Mouse (Mus musculus) adrenal gland, postnatal 10 days (tissue): ENCODE measurements at regions not wholly inside any gene's neighbourhood (a gene's known extent, or its start where the extent isn't known, plus 50 kb on each side); places are given as distances from the start of the nearest gene placed in this dataset.

Experiments used
- DNase-seq: peaks from one replicate; pipeline ENCODE4 v3.0.0; 2021; ENCODE audit warnings: mixed read lengths

DNA sequence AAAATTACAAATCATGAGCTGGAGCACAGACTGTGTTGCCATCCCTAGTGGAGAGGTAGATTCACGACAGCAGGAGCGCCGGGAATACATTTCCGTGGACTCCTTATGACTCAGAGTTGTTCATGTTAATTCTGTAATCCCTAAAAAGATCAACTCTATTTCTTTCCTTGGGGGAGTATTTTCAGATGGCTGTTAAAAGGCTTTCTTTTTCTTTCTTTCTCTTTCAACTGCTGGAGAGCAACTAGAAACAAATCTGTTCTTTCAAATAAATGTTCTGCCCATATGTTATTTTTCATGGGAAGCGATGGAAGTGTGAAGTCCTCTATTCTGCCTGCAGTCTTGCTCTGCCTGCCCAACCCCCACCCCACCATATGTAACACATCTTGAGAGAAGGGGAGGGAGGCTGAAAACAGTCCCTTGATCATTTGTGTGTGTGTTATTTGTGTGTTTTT, 401.4 kb upstream of the Dcn start:
- DNase-seq, result no peak

DNA sequence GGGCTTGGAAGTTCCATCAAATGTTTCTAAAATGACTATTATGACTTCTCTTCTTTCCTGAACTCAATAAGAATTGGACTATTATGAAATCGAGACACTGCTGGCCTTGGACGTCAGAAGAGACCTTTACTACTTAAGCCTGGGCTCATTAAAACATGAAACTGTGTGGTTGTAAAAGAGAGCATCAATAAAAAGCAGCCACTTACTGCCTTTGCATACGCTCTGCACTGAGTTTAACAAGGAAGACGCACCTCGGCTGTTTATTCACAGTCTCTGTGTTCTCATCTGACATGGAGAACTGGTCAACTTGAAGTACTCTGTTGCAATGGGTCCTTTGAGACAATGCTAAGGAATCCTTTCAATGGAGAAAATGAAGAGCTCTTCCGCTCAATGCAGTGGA, 399.8 kb upstream of the Dcn start:
- DNase-seq, result no peak

DNA sequence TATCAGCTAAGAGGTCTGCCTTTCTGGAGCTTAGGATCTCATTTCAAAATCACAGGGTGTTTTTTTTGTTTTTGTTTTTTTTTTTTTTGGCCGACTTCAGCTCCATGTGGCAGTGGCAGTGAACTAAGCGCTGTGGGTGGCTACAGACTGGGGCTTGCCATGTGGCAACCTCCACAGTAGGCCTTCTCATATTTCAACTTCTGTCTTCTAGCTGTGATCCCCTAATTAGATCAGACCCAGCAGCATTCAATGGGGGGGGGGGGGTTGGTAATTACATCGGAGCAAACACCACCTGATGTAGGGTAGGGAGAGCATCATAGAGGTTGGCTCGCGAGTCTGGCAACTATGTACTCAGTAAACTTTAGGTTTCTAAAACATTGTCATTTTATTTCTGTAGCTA, 392.1 kb upstream of the Dcn start:
- no peak for DNase-seq

DNA sequence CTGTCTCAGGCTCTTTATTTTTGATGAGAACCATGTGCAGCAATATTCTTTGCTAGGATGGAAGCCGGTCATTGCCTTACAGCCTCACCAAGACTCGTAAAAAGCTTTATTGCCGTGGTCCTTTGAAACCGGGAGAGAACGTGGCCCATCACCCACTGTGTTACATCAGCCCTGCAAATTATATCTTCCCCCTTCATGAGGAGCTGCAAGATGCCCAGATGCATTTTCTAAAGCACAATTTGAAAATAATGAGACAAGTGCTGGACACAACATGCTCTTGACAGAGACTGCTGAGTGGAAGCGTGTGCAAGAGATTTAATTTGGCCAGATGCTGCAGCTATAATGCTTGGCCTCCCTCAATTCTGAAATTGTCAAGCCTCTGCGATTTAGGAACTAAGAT, 389.2 kb upstream of the Dcn start:
- DNase-seq, result no peak

DNA sequence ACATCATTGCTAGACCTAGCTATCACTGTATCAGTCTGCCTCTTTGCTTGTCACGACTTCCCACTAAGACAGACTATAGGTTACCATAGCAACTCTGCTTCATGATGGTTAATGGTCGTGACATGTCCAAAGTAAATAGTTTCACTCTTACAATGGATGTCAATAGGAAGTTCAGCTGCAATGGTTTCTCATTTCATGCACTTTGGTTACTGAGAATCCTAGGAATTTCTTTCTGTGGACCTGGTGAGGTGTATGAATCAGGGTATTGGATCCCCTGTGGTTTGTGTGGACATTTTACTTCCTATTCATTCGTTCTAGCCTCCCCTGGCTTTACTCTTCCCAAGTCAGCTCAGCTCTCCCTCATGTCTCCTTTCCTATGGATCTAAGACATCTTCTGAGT, 385.5 kb upstream of the Dcn start:
- no peak for DNase-seq

DNA sequence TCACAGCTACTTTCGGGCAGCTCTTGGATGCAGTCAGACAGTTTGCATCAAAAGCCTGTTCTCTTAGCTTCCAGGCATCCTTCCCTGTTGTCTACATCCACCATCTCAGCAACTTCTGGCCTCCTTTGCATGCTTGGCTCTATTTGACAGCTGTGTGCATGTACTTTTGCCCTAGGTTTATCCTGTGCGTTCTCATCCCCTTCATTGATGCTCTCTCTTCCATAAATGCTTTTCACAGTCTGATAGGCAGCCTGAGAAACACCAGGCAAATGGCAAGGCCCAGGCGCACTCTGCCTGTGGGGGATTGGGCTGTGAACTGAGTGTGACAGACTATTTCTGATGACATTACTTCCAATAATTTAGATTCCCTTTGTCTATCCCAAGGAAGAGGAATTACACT, 364.9 kb upstream of the Dcn start:
- no peak for DNase-seq

DNA sequence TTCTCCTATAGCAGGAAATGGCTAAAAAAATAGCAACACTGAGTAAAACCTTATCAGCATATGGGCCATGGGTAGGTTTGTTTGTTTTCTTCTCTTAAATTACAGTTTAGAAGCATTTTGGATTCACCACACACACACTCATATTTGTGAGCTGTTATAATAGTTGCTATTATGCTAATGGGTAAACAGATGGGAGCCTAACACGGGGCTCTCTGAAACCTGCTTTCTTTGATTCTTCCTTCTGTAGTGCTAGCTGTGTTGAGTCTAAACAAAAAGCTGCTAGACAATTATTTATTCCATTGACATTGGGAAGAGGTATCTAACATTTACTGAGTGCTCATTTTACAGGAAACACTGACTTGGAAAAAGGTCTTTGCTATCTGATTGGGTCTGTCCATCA, 356.7 kb upstream of the Dcn start:
- no peak for DNase-seq

DNA sequence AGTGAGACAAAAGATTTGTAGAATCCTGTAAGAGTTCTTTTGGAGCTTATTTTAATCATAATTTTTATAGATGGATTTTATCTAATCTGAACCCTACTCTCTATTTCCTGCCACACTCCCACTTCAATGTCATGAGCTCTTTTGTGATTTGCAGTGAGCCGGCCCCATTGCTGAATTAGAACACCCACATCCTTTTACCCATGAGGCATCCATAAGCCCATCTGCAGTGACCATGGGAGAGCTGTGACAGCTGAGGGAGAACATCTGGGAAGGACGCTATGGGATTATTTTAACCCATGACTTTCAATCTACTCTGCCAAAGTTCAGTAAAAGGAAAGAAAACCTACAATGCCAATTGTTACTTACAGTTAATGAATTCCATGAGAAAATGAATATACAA, 337.8 kb upstream of the Dcn start:
- DNase-seq, result no peak

DNA sequence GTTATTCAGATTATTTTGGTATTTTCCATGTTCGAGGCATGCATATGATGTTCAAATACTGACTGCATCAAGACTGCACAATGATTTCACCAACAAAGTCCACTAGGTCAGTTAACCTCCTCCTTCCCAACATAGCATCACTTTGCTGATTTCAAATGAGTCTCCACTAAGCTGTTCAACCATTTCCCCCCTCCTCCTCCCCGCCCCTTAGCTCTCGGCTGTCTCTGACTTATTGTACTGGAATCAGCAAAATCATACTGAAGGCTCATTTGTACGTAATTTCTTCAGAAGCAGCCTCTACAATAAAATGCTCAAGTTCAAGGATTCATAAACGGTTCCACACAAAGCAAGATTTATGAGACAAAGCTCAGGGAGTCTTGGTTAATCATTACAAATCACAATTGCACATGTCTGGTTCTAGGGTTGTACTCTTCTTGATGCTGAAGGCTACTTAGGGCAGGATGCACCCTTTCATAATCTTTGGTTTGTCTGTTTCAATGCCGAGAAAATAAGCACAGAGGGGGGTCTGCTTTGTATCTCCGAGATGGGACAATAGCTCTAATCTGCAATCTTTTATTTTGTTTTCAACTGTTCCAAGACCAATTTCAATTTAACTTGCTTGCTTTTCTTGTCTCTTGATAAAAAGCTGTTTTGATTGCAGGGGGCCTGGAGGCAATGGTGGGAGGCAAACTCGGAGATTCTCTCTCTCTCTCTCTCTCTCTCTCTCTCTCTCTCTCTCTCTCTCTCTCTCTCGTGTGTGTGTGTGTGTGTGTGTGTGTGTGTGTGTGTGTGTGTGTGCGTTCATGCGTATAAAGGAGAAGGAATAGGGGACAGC, 320.6 kb upstream of the Dcn start:
- peak; percentile 27 for DNase-seq

DNA sequence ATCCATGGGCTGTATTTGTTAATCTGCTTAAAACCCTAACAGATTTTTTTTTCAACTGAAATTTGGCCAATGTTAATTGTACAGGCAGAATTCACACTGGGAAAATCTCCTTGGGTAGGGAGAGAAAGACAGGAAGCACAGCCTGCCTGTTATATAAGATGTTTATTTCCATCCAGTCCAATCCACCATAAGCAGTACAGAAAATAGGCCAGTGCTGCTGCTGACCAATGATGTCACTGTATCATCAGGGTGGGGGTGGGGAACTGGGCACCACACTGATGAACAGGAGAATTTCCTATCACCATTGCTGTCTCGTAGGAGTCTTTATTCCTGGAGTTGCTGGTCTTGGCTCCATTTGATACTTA, 320.0 kb upstream of the Dcn start:
- DNase-seq, result no peak

DNA sequence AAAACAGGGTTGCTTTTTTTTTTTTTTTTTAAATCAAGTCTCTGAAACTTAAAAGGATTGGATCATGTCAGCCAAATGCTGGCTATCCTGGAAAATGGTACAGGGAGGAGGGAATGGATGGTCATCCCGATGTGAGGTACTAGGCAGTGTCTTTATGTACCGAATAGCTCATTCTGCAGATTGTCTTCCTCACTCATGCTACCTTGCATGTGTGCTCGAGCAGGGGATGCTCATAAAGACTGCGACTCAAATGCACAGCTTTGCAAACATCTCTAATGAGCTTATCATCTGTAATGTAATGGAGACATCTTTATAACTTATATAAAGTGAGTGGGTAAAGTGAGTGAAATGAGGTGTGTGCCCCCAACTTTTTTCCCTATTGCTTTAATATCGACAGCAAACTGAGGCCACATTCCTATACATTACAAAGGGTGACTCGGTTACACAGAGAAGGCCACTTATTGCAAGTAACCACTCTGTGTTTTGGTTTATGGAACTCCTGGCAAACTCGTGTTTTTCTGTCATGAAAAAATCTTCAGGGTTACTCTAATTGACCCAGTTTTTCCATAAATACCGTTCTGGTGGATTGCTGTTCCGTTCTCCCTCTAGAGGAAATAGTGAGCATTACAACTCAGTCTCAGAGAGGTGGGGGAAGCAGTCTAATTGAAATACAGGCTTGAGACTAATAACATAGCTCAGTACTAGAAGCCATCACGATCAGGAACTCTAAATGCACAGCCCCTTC, 319.4 kb upstream of the Dcn start:
- DNase-seq, result peak; percentile 40

DNA sequence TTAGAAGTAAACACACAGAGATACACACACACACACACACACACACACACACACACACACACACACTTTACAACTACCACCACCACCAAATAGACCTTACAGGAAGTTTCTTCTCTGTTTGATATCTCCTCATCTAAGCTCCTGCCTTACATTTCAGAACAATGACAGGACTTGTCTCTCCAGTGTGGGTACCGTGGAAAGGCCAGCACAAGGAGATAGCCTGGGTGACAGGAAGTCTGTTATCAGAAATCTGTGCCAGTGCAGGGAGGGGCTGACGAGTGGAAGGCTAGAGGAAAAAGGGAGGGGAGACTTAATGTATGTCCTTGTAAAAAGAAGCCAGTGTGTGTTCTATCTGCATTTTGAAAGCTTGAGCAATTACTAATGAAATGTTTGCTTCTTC, 318.5 kb upstream of the Dcn start:
- peak; percentile 13 for DNase-seq

DNA sequence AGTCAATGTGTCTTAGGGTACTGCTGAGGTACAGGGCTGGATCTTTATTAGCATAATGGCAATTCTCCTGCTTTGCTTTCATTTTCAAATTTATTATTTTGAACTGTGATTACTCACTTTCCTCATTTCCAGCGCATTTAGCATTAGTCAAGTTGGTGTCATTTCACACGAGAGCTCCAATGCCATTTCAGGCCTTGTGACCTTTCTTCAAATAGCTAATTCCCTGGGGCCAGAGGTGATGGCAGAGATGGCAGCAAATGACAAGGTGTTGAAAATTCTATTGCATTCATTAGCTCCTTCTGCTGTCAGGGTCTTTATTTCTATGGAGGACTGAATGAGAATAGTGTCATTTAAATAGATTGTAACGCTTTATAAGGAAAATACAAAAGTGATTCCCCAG, 300.9 kb upstream of the Dcn start:
- DNase-seq, result no peak

DNA sequence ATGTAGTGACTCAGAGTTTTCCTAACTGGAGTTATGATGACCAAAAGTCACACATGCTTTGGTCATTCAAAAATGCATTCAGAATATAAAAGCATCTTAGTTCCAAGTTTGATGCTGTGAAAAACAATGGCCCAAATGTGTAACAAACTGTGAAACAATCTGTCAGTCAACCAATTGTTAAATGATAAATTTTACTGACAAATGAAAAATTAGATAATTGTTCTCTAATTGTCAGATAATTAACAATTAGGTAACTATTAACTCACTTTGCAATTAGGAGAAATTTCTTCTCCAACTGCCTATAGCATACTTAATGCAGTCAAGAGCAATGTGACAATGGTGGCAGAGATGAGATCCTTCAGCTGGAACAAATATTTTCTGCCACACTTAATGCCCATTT, 289.7 kb upstream of the Dcn start:
- DNase-seq, result no peak

DNA sequence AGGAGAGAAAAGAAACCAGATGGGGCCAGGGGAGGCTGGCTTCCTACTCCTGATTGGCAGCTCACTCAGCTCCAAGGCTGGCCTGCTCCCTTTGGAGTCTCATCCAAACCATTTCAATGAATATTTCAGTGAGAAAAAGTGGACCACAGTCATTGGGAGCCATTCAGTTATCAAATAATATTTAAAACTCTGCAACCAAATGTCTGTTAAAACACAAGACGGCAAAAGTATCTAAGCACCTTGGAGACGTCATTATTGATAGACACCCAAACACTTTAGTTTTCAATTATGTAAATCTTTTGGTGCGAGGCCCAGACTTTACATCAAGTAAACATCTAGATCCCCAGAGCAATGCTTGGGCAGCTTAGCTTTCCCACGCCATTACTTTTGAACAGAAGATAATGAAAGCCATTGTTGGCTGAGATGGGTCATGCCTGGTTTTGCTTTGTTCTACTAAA, 268.1 kb upstream of the Dcn start:
- no peak for DNase-seq

DNA sequence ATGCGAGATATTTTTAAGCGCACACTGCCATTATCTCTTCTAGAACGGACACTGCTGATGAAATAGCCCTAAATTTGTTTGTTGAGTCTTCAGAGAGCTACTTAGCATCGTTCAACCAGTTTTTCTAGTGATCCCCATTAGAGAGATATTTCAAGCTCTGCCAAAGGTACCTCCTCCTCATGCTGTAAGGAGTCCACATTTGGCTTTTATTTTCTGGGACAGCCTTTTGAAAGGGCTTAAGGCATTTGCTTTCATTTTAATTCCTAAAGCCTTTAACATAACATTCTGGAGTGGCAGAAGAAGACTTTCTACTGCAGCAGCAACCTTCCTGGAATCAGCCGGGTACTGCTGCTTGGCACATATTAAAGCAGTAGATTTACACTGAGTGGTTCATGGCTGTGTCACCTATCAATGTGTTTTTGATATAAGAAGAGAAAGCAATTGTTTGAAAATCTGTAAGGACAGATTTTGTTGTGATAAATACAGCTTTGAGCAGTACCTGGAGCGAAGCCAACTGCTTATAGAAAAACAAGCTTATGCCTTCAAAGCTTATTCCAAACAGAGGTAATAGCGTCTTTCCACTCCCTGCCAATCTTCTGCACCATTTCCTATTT, 267.5 kb upstream of the Dcn start:
- DNase-seq, result no peak

DNA sequence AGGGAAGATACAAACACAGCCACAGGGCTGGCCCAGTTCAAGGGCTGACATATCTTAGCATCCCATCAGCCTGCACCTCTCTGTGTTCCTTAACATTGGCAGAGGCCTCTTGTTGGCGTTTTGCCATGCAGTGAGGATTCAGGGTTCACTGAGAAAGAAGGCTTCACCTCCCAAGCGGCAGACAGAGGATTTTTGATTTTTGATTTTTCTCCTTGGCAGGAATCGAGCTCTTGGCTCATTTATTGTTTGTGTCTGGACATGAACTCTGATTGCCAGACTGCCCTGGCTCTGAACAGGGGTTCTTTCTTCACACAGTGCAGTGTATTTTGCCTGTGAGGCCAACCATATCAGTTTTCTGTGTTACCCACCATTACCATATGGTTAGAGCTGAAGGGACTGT, 259.9 kb upstream of the Dcn start:
- peak; percentile 47 for DNase-seq

DNA sequence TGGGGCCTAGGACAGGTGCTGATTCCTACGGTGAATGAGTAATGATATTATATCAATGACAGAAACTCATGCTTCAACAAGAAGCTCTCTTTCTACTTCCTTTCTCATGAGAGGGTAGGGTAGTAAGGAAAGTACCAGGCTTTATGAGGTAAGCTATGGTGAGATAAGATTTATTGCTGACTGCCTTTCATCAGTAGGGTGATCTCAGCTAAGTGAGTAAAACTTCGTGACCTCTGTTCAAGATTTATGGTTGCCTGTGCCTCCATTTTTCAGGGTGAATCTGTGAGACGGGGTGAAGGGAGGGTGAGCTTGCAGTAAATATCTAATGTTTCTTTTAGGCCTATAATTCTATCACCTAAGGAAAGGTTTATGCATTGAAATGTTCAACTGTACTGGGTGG, 259.0 kb upstream of the Dcn start:
- no peak for DNase-seq

DNA sequence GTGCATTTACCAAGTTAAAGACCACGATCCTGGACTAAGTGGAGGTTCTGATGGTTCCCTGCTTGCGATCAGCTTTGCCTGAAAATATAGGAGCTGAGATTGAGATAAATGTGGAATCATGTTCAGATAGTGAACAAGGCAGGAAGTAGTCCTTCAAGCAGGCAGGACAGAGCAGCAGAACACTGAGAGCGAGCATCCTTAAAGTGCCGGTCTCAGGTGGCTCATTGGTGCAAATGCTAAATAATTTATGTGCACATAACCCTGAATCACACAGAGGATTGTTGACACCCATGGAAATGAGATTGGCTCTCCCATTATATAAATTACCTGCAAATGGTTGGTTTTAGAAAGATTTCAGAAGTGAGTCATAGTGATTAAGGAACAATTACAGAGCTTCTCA, 243.8 kb upstream of the Dcn start:
- no peak for DNase-seq

DNA sequence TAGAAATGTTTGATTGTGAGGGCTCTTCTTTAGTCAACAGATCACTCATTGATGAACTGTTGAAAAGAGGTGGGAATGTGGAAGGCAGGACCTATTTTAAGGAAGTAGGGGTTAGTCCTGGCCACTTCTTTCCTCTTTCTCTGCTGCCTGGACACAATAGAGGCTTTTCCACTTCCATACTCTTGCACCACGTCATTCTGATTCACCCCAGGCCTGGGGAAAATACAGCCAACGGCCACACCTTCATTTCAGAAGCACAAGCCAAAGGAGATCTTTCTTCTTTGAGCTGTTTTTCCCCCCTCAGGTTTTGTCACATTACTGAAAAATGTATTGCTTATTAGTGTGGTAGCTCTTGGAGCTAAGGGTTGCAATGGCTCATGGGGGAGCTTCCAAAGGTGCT, 237.9 kb upstream of the Dcn start:
- DNase-seq, result no peak

DNA sequence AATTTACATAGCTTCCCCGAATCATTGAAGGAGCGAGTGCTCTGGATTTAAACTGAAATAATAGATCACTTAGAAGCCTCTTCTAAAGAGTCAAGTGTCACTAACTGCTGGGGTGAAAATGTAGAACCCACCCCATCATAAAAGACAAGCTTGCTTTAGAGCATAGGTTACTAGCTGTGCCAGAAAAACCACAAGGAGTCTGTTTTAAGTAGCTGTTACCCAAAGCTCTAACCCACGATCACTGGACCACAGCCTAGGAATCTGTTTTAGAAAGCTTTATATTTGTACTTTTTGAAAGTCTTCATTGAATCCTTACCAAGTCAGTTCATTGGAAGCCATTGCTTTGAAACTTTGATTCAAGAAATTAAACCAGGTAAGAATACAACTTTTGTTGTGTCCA, 233.7 kb upstream of the Dcn start:
- DNase-seq, result no peak

DNA sequence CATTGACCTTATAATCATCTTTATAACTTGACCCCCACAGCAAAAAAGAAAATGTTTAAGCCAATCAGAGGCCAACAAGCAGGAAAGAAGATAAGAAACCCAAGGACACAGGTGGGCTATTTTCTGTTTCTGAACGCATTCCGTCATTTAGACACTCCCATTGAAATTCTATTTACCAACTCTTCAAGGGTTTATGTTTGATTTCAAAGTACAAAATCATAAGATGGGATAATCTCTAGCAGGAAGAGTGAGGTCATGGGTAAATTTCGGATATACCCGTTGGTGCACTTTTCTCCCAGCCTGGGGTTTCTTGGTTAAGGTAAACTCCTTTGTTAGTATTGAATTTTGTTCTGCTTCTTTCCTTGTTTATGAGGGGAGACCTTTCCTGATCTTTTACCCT, 230.9 kb upstream of the Dcn start:
- no peak for DNase-seq

DNA sequence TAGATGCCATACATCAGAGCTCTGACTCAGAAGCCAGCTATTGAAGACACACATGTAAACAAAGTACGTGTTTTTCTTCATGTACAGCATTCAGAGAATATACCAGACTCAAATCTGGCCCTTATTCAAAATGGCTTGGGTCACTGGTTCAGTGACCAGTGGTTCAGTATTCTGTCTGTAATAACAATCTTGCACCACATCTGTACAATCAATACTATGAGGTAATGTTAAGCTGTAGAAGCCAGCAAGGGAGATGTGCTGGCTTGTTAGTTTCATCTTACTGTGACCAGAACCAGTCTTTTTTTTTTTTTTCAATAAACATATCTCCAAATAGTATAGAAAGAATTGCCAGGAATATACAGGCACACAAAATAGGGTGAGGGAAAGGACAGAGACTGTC, 229.6 kb upstream of the Dcn start:
- DNase-seq, result no peak

DNA sequence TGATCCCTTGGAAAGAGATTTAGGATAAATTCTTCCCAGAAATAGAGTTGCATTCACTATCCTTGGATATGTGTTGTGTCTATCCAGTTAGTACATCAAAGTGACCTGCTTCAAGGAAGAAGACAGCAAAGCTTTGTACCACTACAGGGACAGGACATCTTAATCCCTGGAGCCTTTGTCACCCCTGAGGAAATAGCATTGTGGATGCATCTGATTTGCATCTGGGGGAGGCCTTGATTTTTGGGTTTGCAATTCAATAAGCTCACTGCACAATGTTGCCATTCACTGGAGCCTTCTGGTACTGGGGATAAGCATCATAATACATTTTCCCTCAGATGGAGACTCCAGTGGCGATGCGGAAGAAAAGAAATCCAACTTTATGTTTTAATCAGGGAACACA, 229.2 kb upstream of the Dcn start:
- no peak for DNase-seq
